Mouse (Mus musculus): Measurements from ENCODE around the gene Idh2.
"Not testable (repeated sequence)": the region's sequence is repeated elsewhere in the genome, so short reads cannot be mapped to it uniquely, and the experiment has no call there.

- TF ChIP-seq CTCF (IDR thresholded peaks at IDR 0.05; ENCODE audit: low read depth, low read length); POLR2A (IDR thresholded peaks at IDR 0.05; ENCODE audit: borderline replicate concordance, low read depth, low read length): not testable (repeated sequence)
These were observed 64.8 kb downstream of the Idh2 start for GRCm38 (mm10) chr7:80050382-80050781.
